Mouse (Mus musculus): ENCODE measurements around the gene Havcr1.

- TF ChIP-seq CTCF (IDR thresholded peaks at IDR 0.05; ENCODE audit: low read depth) = no peak
- TF ChIP-seq EP300 (IDR thresholded peaks at IDR 0.05; ENCODE audit: low read depth) = no peak
These were observed 6.8 kb downstream of the Havcr1 start for GRCm38 (mm10) chr11:46741716-46742115.

All from heart, postnatal 0 days (tissue).